Mouse (Mus musculus) ZHBTc4 (cell line): Measurements from ENCODE around the gene Hecw2.
A peak's percentile ranks its signal among the peaks of the same experiment; 100 is the strongest.

Source experiments
- DNase-seq: peaks from one replicate; pipeline ENCODE4 v3.0.0-alpha.2; 2011; ENCODE audit warnings: low read depth, low spot score

The Hecw2 gene

DNA sequence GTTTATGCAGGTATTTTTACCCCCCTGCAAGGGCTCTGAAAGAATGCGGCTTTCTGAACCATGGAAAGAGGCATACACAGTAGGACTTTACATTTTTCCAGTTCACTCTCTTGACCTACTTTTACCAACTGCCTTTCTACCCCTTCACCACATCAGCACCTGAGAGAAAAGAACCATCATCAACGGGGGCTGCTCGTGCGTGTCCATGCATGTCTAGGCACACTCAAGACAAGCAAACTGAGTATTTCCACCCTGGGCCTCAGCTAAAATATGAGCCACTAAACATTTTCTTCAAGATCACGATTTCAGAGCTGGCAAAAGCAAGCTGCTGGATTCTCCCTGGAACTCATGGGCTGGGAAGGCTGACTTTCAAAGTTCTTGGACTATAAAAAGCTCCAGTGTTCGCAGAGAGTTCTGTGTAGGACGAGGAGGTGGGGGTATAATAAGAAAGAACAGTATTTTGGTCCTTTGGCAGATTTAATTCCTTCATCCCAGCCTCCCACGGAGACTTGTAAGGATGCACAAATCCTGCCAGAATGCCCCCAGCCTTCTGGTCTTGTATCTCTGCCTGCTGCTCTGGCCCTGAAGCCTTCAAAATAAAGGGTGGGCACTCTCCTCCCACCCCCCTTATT is 76.5 kb downstream of the Hecw2 start:
- no peak for DNase-seq

GRCm38 (mm10) chr1:54110920-54111605 is 83.9 kb downstream of the Hecw2 start:
- DNase-seq, result no peak

DNA sequence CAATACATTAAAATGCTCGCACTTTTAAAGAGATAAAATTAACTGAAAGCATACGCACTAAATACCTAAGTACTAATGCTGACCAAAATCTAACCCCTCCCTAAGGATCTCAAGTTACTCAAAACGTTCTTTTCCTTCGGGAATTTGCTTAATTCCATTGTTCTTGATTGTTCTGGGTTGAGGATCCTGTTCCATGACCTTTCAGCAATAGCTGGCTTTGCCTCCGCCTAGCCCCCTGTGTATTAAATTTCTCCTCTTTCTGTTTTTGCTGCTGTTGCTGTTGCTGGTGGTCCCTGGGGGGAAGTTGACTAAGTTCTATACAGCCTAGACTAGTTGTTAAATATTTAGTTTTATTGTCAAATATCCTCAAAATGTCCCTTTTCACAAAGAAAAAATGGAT is 85.7 kb downstream of the Hecw2 start:
- DNase-seq, result no peak

DNA sequence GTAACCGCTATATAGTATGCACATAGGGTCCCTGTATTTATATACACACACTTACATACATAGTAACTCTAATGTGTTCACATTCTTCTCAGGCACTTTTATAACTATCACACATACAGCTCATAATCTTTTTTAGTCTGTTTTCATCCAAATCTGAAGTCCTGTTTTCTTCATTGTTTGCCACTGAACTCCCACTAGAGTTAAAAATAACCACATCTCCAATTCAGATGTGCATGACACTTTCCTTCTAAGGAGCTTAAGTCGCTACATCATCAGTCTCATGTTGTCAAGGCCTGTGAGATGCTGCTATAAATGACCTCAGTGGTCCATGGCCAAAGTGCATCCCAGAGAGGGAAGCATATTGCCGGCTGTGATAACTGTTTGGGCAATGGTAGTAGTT is 88.2 kb downstream of the Hecw2 start:
- no peak for DNase-seq

DNA sequence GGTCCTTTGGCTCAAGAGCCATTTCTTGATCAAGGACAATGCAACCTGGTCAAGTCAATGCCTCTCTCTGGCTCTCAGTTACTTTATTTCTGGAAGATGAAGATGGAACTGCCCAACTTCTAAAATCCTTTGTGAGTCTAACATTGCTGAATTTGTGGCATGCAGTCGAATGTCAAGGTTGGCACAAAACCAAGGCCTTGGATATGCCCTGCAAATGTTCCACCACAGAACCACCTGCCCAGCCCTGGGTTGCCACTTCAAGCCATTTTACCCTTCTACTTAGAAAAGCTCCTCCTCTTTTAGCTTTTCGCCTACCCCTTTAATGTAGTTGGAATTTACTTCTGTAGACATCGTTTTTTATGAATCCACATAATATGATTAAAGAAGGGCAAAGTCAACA is 115.3 kb downstream of the Hecw2 start:
- no peak for DNase-seq

GRCm38 (mm10) chr1:54074456-54074855 is 120.5 kb downstream of the Hecw2 start:
- no peak for DNase-seq

DNA sequence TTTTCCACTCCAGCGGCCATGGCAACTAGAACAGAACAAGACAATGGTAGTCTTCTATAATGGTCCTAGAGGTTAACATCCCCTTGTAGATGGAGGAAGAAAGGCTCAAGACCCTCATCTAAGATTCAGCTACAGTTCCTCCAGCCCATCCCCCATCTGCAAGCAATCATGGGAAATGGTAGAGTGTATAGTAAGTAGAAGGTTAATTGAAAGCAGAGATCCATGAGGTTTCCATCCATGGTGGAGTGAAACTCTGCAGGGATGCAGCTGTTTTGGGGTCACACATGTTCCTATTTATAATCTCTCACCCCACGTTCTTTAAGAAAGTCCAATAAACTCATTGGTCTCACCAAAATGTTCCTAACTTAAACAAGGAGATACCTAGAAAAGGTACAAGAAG is 124.8 kb downstream of the Hecw2 start:
- DNase-seq, result no peak

DNA sequence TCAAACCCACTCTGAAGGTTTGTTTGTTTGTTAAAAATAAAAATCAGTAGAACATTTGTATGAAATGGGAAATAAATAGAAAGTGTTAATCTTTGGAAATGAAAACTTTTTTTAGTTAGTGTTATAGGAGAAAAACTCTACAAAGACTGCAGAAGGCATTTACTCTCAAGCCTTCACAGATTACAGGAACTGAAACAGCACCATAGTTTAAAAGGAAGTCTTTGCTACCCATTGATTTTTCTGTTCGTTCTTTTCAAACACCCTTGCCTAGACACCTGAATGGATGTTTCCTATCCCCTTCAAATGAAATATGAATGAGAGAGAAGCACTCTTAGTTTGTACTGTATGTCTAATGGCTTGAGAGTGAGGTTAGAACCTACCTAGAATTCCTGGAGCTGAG is 126.7 kb downstream of the Hecw2 start:
- no peak for DNase-seq

- DNase-seq, result no peak
These were observed 129.5 kb downstream of the Hecw2 start for GRCm38 (mm10) chr1:54065434-54065833.

DNA sequence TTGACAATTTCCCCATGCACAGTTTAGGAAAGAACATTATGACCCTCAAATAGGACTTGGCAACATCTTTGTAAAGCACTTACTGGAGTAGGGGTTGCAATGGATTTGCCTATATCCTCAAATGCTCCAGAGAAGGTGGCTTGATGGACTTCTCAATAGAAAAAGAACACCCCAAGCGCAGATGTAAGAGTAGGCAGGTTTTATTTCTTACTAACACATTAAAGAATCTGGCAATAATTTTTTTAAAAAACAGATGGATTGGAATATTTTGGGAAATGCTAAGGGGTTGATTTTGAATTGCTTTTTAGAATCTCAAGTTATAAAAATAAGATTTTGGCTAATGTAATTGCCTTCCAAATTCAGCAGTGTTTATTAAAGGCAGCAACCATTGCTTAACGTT is 133.9 kb downstream of the Hecw2 start:
- DNase-seq, result no peak

GRCm38 (mm10) chr1:54059731-54060130 is 135.2 kb downstream of the Hecw2 start:
- no peak for DNase-seq

DNA sequence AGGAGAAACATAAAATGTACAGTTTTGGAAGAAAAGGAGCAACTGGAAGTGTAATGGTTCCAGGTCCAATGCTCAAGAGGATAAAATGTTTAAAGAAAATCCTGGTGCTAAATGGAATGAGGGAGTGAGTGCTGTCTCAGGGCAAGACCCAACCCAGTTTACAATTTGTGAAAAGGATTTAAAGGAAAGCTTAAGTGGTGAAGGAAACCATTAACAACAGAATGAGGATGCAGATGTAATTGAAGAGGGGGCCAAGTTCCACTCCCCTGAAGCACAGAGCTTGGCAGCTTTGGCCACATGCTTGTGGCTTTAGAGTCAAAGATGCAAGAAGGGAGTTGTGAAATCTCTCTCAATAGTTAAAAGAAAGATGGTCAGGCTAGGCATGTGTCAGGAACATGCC is 142.2 kb downstream of the Hecw2 start:
- peak; percentile 63 for DNase-seq

DNA sequence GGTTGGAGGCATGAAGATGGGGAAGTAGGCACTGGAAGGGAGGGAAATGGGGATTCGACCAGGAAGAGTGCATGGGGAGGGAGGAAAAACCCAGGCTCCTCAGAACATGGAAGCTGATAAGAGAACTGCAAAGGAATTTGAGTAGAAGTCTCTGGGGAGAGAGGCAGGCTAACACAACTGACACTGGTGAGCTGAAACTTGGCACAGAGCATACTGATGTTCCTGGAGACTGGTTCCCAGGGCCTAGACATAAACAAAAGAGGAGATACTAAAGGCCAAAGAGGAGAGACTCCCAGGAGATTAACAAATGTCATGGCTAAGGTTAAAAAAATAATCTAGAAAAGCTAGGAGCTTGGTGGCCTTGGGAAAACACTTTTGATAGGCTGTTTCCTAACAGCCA is 148.0 kb downstream of the Hecw2 start:
- no peak for DNase-seq

DNA sequence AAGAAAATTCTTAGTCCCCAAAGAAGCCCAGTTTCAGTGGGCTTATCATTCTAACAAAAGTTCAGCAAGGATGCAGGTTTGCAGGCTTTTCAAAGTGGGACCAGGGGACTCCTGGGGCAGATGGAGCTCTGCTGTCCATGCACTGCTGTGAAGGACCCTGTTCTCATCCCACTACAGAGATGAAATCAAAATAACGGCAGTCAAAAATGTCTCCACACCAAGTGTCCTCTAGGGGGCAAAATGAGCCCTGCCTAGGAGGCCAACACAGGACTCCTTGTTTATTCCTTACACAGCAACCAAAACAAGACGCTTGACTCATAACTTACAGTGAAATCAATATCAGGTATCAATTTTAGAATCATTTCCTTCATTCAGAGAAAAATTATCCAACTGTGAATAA is 155.9 kb downstream of the Hecw2 start:
- DNase-seq, result peak; percentile 63

- no peak for DNase-seq
These were observed 177.3 kb downstream of the Hecw2 start for GRCm38 (mm10) chr1:54017686-54018085.

DNA sequence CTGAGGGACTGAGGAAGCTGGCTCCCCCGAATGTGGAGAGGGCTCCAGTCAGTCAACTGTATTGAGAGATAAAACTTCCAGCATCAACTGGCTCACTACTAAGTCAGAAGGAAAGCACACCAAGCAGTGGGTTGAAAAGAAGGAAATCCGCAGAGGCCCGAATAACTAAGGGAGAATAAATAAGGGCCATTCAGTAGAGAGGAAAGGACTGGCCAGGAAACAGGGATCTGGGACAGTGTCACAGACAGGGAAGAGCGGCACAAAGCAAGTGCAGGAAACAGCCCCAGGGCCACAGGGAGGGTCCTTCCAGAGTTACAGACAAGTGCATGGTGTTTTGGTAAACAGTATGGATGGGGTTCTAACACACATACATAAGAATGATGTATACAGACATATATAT is 179.2 kb downstream of the Hecw2 start:
- no peak for DNase-seq

DNA sequence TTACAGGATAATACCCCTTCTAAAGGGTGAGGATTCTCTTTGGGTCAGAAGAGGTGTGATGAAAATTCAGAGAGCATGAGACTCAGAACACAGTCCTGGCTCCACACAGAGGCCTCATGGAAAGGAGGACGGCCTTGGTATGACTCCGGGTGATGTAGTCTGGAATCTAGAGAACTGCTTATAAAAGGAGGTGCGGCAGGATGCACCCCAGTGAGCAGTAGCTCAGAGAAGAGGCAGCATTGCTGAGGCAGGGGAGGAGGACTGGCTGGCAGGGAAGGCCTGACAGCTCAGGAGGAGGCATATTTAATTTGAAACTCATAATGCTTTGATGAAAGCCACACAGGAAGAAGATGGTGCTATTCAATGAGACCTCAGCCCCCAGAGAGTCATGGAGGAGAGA is 182.6 kb downstream of the Hecw2 start:
- DNase-seq, result no peak

DNA sequence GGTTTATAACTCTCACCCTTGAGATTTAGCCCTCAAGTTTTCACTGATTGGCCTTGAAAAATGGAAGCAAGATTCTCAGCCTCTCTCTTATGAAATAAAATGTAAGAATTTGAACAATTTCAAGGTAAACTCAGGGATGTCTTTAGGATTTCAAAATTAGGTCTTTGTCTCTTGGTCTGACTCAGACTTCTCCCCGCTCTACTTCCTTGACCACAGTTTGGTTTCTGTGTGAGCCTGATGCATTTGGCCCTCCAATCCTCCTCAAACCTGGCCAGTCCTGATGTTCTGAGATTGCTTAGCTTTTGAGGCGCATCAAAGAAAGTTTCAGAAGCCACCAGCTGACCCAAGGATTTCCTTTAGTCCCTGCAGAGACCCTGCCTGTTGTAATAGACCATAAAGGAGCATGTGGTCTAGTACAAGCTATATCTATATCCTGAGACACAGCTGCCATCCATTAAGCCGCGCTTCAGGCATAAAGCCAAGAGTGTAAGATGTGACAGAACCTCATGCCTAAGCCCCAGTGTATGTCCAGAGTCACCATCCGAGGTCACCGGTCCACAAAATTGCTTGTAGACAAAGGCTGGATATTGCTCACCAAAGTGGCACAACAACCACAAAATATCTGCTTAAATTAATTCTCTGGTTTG is 185.4 kb downstream of the Hecw2 start:
- DNase-seq, result no peak

DNA sequence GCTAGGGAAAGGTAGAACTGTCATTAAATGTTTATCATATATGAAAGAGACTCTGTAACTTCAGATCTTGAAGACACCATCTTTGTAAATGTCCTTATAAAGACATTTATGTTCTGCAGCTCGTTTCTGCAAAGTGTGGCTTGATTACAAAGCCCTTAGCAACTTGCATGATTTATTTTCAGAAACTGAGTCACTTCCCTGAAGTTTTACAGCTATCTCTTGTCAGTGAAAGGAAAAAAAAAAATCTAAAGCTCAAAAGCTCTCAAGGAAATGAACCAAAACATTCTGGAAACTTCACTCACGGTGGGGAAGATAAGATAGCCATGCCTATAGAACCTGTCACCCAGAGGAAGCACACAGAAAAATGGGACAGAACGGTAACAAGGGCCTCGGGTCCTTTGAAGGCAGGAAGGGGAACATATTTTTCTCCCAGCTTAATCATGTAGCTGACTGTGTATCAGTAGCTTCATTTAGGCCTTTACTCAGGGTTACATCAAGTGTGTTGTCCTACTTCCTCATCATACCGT is 189.0 kb downstream of the Hecw2 start:
- DNase-seq, result no peak

DNA sequence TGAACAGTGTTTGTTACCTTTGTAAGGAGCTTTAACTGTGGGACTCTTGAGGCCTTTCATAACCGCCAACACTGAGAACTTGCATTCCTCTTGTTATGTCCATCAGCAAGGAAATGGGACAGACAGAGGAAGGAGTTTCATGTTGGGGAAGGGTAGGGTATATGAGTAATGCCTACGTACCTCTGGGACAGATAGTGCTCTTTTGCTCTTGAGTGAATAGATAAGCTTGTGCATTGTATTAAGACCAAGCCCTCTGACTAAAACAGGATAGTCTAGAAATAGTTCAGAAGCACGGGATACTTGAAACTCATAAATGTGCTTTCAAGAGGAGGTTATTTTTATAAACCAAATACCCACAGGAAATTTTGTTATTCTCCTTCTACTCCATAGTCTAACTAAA is 191.7 kb downstream of the Hecw2 start:
- no peak for DNase-seq

- DNase-seq, result no peak
These were observed 192.9 kb downstream of the Hecw2 start for GRCm38 (mm10) chr1:54002077-54002476.

DNA sequence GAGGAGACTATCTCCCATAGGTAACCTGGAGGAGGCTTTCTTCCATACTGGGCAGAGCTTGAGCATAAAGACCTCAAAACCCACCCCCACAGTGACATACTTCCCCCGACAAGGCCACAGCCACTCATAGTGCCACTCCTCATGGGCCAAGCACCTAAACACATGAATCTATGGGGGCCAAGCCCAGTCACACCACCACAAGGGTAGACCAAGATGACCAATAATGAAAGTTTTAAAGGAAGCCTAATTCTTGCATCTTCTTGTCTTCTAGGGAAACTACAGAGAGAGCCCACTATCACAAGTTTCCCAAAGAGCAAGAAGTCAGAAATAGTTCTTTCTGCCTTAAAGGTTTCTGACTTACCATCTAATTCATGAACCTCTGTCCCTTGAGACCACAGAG is 197.7 kb downstream of the Hecw2 start:
- DNase-seq, result no peak
